In the genomic region with DNA sequence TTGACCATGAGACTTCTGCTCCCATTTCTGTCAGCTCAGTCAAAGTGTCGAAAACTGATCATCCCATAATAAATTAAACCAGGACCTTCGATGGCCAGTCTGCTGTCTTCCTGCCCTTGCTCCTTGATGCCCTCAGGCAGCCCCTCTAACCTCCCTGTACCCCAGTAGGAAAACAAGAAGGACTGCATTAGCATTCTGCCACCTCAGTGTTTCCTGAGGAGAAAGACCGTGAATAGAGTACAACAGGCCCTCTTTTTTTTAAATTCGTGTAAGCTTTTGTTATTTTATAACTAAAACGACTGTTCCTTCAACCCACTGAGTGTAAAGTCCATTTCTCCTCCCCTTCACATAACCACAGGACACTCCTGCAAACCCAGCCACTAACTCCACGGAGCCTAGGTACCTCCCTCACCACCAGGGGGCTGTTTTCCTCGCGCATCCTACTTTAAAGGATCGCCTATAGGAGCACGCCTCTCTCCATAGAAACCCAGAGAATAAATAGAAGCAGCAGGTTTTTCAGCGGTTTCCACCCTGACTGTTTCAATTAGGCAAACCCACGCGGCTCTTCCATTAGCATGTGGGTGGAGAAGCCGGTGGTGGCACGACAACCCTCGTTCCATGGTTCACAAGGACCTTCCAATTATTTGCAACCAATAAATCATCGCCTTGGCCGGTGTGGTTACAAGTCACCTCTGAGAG, we compare ENCODE assay signal across 8 mouse cellular contexts.
A peak's percentile ranks its signal among the peaks of the same experiment; 100 is the strongest.
DNase-seq lines count a peak whose midpoint lies in the region; ATAC-seq and TF ChIP-seq lines count a peak whose summit lies in the region.

No protein-coding gene starts in this region.

- H3K9ac ChIP-seq in forebrain, embryonic 14.5 days (ENCODE audit: low read length): no peak overlapping the region
- H3K9ac ChIP-seq in intestine, embryonic 15.5 days: no peak overlapping the region
- peak overlapping the region; percentile 47; the same call in 1 of the 2 replicates for H3K9ac ChIP-seq in midbrain, embryonic 16.5 days (ENCODE audit: low read depth, low read length)

- no peaks in the 10 kb centered on the region for H3K4me1 ChIP-seq in forebrain, embryonic 14.5 days (ENCODE audit: control insufficient read depth, insufficient read depth, low read length)
- no peaks in the 10 kb centered on the region for H3K4me1 ChIP-seq in intestine, embryonic 15.5 days (replicated peaks)
- H3K4me1 ChIP-seq in midbrain, embryonic 16.5 days (ENCODE audit: control insufficient read depth, insufficient read depth, low read length): peaks cover 4% of the 10 kb centered on the region; the same call in 1 of the 2 replicates

- intact Hi-C loops in left cerebral cortex, adult 2 months (cut with DNase I): loop anchor here (2.0 to 10.0 kb wide), 4 partner anchors 50 to 638 kb away; no protein-coding TSS in a partner anchor

- peak; percentile 1 for DNase-seq in CD4-positive, CD25-positive, alpha-beta regulatory T cell, adult 2 months (ENCODE audit: low read depth, low spot score)
- peak; percentile 29 for DNase-seq in cerebellum, adult 11 months
- peak; percentile 78 for DNase-seq in forebrain, embryonic 14.5 days (ENCODE audit: low spot score)
- peak; percentile 65 to 69 for DNase-seq in left cerebral cortex, adult 2 months (ENCODE audit: extremely low spot score in 1 of 2, low spot score in 2 of 2)
- DNase-seq in urinary bladder, postnatal 36 days (ENCODE audit: low spot score in 2 of 2): no peak

- ATAC-seq in CD4-positive, CD25-positive, alpha-beta regulatory T cell, adult 4 months: no peak
- ATAC-seq in forebrain, embryonic 14.5 days: peak; percentile 81
- ATAC-seq in intestine, embryonic 15.5 days: peak; percentile 82
- ATAC-seq in midbrain, embryonic 16.5 days: peak; percentile 73

- TF ChIP-seq CTCF in left cerebral cortex, adult 2 months (IDR thresholded peaks at IDR 0.05): peak; percentile 64

- H3K36me3 ChIP-seq in forebrain, embryonic 14.5 days (ENCODE audit: control insufficient read depth, insufficient read depth, low read length): no peaks in the 10 kb centered on the region
- no peaks in the 10 kb centered on the region for H3K36me3 ChIP-seq in intestine, embryonic 15.5 days
- H3K36me3 ChIP-seq in midbrain, embryonic 16.5 days (ENCODE audit: control insufficient read depth, insufficient read depth, low read length): no peaks in the 10 kb centered on the region

- H3K4me2 ChIP-seq in forebrain, embryonic 14.5 days (ENCODE audit: low read length): peak overlapping the region; percentile 45
- peak overlapping the region; percentile 35 for H3K4me2 ChIP-seq in intestine, embryonic 15.5 days (replicated peaks)
- H3K4me2 ChIP-seq in midbrain, embryonic 16.5 days (ENCODE audit: low read length): peak overlapping the region; percentile 54

- WGBS in forebrain, embryonic 14.5 days: 21% methylated on average over 18 of the region's 18 CpGs
- WGBS in intestine, embryonic 15.5 days: 17% methylated on average over 18 of the region's 18 CpGs
- WGBS in midbrain, embryonic 16.5 days: 22% methylated on average over 18 of the region's 18 CpGs

- H3K9me3 ChIP-seq in forebrain, embryonic 14.5 days (replicated peaks; ENCODE audit: control insufficient read depth, low read length): no peaks in the 10 kb centered on the region
- H3K9me3 ChIP-seq in intestine, embryonic 15.5 days: no peaks in the 10 kb centered on the region
- no peaks in the 10 kb centered on the region for H3K9me3 ChIP-seq in midbrain, embryonic 16.5 days (replicated peaks; ENCODE audit: control insufficient read depth, low read length, poor library complexity, severe bottlenecking)

- H3K27ac ChIP-seq in forebrain, embryonic 14.5 days (ENCODE audit: low read depth, low read length): no peak overlapping the region
- no peak overlapping the region for H3K27ac ChIP-seq in intestine, embryonic 15.5 days
- peak overlapping the region; percentile 66; the same call in 1 of the 2 replicates for H3K27ac ChIP-seq in left cerebral cortex, adult 2 months
- no peak overlapping the region; the same call in 1 of the 2 replicates for H3K27ac ChIP-seq in midbrain, embryonic 16.5 days (ENCODE audit: low read length)

- H3K4me3 ChIP-seq in forebrain, embryonic 14.5 days (ENCODE audit: low read depth, low read length): 0 out of 2 replicates have a peak overlapping the region, but pooled peaks have one; percentile 8
- no peak overlapping the region for H3K4me3 ChIP-seq in intestine, embryonic 15.5 days (replicated peaks)
- H3K4me3 ChIP-seq in left cerebral cortex, adult 2 months: peak overlapping the region; percentile 24; the same call in 1 of the 2 replicates
- peak overlapping the region; percentile 26; the same call in 1 of the 2 replicates for H3K4me3 ChIP-seq in midbrain, embryonic 16.5 days (ENCODE audit: low read depth, low read length)

- no peaks in the 10 kb centered on the region for H3K27me3 ChIP-seq in forebrain, embryonic 14.5 days (replicated peaks; ENCODE audit: control insufficient read depth, insufficient read depth, low read length)
- no peaks in the 10 kb centered on the region for H3K27me3 ChIP-seq in intestine, embryonic 15.5 days (replicated peaks)
- no peaks in the 10 kb centered on the region for H3K27me3 ChIP-seq in midbrain, embryonic 16.5 days (ENCODE audit: control insufficient read depth, insufficient read depth, low read depth, low read length)

Comparison
In these comparisons a context has a peak if more than half of its experiments do, and no peak if none do; other contexts are left out.
1. DNase-seq: peak in CD4-positive, CD25-positive, alpha-beta regulatory T cell, adult 2 months (single experiment), cerebellum, adult 11 months (single experiment), forebrain, embryonic 14.5 days (single experiment) and left cerebral cortex, adult 2 months (2 of 2); none in urinary bladder, postnatal 36 days (0 of 2).
2. Peak in every context shown above with its lines, with median percentiles within 50 percentile points of each other: H3K4me2 ChIP-seq.